Mouse (Mus musculus) neural tube, embryonic 12.5 days (tissue): ENCODE results near the gene Higd1a. TPM values are rescaled to one million over a fixed set of nuclear protein-coding genes. Genes with fewer than 3 reads are reported as not detected.

Experiments used
- ATAC-seq: fragments of 200-750 bp; cut with Nextera tagmentation; 2 replicates; pipeline ENCODE4 v1.8.0; 2017; ENCODE audit warnings: low read depth, mild to moderate bottlenecking, moderate TSS enrichment, moderate library complexity; ENCODE audit not compliant: low FRiP score
- H3K27ac ChIP-seq: fragments of 300-500 bp; sonication (generic); 2 replicates; pipeline ENCODE4 v1.5.1; 2016
- H3K27me3 ChIP-seq: fragments of 300-500 bp; sonication (generic); replicated peaks from 2 replicates; pipeline ENCODE4 v1.6.1; 2016; ENCODE audit warnings: mild to moderate bottlenecking
- H3K36me3 ChIP-seq: fragments of 300-500 bp; sonication (generic); 2 replicates; pipeline ENCODE4 v1.6.1; 2016; ENCODE audit warnings: mild to moderate bottlenecking
- H3K4me1 ChIP-seq: fragments of 300-500 bp; sonication (generic); 2 replicates; pipeline ENCODE4 v1.6.1; 2016
- H3K4me2 ChIP-seq: fragments of 300-500 bp; sonication (generic); replicated peaks from 2 replicates; pipeline ENCODE4 v1.6.1; 2016; ENCODE audit warnings: mild to moderate bottlenecking
- H3K4me3 ChIP-seq: fragments of 300-500 bp; sonication (generic); 2 replicates; pipeline ENCODE4 v1.5.1; 2016
- H3K9ac ChIP-seq: fragments of 300-500 bp; sonication (generic); 2 replicates; pipeline ENCODE4 v1.6.1; 2016; ENCODE audit warnings: mild to moderate bottlenecking
- H3K9me3 ChIP-seq: fragments of 300-500 bp; sonication (generic); 2 replicates; pipeline ENCODE4 v1.6.1; 2016; ENCODE audit warnings: mild to moderate bottlenecking
- WGBS: fragments of 180-500 bp; shearing (Covaris S2); methylation state at CpG from one replicate; pipeline ENCODE4 v1.1.7; 2016; 5-methylcytosine and 5-hydroxymethylcytosine counted together
- polyA plus RNA-seq: library from polyadenylated mRNA; unstranded; fragments of >200 nt; fragmentation: Nextera tagmentation; extraction: Ambion mirVana; gene quantifications from 2 replicates; pipeline ENCODE4 v1.2.1, GENCODE M21; 2016

The Higd1a gene
- polyA plus RNA-seq, 1 experiment from 2014 or later = 134 TPM

DNA sequence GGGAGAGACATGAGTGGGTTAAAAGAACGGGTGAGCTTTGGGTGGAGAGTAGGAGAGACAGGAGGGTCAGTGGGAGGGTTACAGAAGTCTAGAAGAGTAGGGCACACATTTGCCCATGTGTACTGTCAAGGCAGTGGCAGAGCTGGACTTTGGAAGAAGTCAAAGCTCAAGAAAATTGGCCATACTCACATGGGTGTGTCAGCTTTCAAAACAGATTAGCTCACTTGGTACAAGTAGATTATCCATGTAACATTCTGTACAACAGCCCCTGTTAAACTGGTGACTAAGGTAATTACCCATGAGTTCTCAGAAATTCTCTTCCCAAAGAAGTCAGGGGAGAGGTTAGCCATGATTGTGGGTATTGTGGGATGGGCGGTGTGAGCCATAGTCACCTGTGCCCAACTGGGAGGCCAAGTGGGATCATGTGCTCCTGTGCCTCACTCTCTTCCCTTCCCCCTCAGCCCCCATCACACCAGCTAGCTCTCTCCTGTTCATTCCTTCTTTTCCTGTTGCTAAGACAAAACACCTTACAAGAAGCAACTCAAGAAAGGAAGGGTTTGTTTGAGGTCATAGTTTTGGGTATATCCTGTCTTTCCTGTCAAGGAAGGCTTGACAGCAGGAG, 14.0 kb upstream of the Higd1a start:
- Histone ChIP-seq H3K9ac (no peak overlapping the region), H3K9me3 (no peaks in the 10 kb centered on the region), H3K4me2 (no peak overlapping the region), H3K4me3 (no peak overlapping the region), H3K4me1 (no peaks in the 10 kb centered on the region), H3K27ac (no peak overlapping the region), H3K27me3 (0 out of 2 replicates have a peak, but pooled peaks cover 3% of the 10 kb centered on the region), H3K36me3 (no peaks in the 10 kb centered on the region)
- WGBS = 85% methylated on average over 2 of the region's 2 CpGs
- no peak for ATAC-seq

- WGBS = 9% methylated on average over 4 of the region's 4 CpGs
- H3K4me3 ChIP-seq = no peak overlapping the region
- H3K9me3 ChIP-seq = no peaks in the 10 kb centered on the region
- H3K27me3 ChIP-seq = 0 out of 2 replicates have a peak, but pooled peaks cover 3% of the 10 kb centered on the region
- no peak overlapping the region for H3K4me2 ChIP-seq
- ATAC-seq = no peak
- no peak overlapping the region for H3K27ac ChIP-seq
- H3K9ac ChIP-seq = no peak overlapping the region
- peaks cover 4% of the 10 kb centered on the region; the same call in 1 of the 2 replicates for H3K4me1 ChIP-seq
- no peaks in the 10 kb centered on the region for H3K36me3 ChIP-seq
Observed at GRCm38 (mm10) chr9:121869973-121870515, 11.9 kb upstream of the Higd1a start.

DNA sequence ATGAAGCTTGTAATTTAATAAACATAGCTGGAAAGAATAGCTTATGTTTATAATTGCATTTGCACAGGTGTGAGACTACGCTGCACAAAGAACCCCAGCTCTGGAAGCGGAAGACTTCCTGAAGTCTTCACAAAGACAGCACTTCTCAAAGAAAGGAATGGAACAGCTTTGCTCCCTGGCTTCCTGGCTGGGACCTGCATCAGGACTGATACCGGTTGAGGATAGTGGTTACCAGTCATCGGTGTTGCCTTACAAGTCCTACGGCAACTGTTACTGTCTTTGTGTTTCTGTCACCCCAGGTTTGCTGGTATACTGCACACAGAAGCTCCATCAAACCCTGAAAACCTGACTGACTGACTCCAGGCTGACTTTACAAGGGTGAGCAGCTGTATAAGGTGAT, 11.3 kb upstream of the Higd1a start:
- Histone ChIP-seq H3K27me3 (0 out of 2 replicates have a peak, but pooled peaks cover 3% of the 10 kb centered on the region), H3K4me3 (no peak overlapping the region), H3K4me2 (no peak overlapping the region), H3K4me1 (peaks cover 4% of the 10 kb centered on the region; the same call in 1 of the 2 replicates), H3K9ac (no peak overlapping the region), H3K36me3 (no peaks in the 10 kb centered on the region), H3K9me3 (no peaks in the 10 kb centered on the region), H3K27ac (no peak overlapping the region)
- no peak for ATAC-seq
- WGBS = 81% methylated on average over 5 of the region's 5 CpGs

DNA sequence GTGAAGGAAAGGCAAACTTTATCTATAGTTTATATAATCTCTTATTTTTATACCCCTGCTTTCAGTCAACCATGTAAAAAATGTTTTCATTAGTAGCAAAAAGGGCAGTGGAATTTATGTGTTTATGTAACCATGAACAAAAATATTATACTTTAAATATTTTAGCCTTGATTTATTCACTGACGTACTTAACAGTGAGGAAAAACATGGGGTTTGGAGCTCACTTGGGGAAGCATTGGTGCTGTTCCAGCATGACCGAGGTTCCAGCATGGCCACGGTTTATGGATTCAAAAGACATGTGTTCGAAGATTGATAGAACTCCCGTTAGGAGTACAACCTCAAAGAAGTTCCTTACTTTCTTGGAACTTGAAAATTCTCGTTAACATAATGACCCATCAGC, 10.1 kb upstream of the Higd1a start:
- WGBS = 85% methylated on average over 6 of the region's 6 CpGs
- Histone ChIP-seq H3K27me3 (0 out of 2 replicates have a peak, but pooled peaks cover 3% of the 10 kb centered on the region), H3K4me3 (no peak overlapping the region), H3K9me3 (no peaks in the 10 kb centered on the region), H3K36me3 (no peaks in the 10 kb centered on the region), H3K4me2 (no peak overlapping the region), H3K27ac (no peak overlapping the region), H3K4me1 (peaks cover 4% of the 10 kb centered on the region; the same call in 1 of the 2 replicates), H3K9ac (no peak overlapping the region)
- no peak for ATAC-seq

GRCm38 (mm10) chr9:121867632-121868031, 9.5 kb upstream of the Higd1a start:
- Histone ChIP-seq H3K27ac (no peak overlapping the region), H3K36me3 (no peaks in the 10 kb centered on the region), H3K27me3 (0 out of 2 replicates have a peak, but pooled peaks cover 3% of the 10 kb centered on the region), H3K9me3 (no peaks in the 10 kb centered on the region), H3K4me3 (no peak overlapping the region), H3K4me1 (peaks cover 4% of the 10 kb centered on the region; the same call in 1 of the 2 replicates), H3K4me2 (no peak overlapping the region), H3K9ac (no peak overlapping the region)
- WGBS = 92% methylated on average over 6 of the region's 6 CpGs
- ATAC-seq = no peak

DNA sequence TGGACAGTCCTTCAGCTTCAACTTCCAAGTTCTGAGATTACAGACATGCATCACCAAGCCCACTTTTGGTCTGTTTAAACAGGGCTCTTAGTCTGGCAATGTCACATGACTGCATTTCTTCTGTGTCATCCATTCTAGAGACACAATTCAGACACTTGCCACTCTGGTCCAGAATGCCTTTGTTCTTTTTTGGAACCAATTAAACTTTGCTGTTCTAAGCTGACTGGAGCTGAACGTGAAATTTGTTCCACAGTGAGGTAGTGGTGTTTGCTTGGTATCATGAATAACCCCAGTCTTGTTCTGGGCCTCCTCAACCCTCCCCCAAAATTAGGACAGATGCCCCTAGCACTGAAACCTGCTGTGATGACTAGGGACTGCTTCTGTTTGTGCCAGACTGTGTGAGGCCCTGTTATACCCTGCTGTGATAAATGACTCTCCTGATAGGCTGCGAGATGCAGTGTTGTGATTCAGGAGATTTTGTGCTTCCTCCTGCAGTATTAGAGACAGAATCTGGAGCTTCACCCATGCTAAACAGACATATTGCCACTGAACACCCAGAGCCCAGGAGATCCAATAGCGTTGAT, 7.4 kb upstream of the Higd1a start:
- WGBS = 33% methylated on average over 3 of the region's 3 CpGs
- H3K9ac ChIP-seq = no peak overlapping the region
- no peaks in the 10 kb centered on the region for H3K9me3 ChIP-seq
- no peak overlapping the region for H3K27ac ChIP-seq
- H3K36me3 ChIP-seq = no peaks in the 10 kb centered on the region
- H3K4me1 ChIP-seq = peaks cover 4% of the 10 kb centered on the region; the same call in 1 of the 2 replicates
- H3K27me3 ChIP-seq = no peaks in the 10 kb centered on the region
- no peak overlapping the region for H3K4me2 ChIP-seq
- ATAC-seq = peak; percentile 17; the same call in 1 of the 2 replicates
- H3K4me3 ChIP-seq = no peak overlapping the region

- Histone ChIP-seq H3K4me1 (peaks cover 4% of the 10 kb centered on the region; the same call in 1 of the 2 replicates), H3K36me3 (no peaks in the 10 kb centered on the region), H3K9me3 (no peaks in the 10 kb centered on the region), H3K9ac (no peak overlapping the region), H3K4me2 (no peak overlapping the region), H3K4me3 (no peak overlapping the region), H3K27me3 (no peaks in the 10 kb centered on the region), H3K27ac (no peak overlapping the region)
- WGBS = 68% methylated on average over 4 of the region's 4 CpGs
- no peak for ATAC-seq
Observed at GRCm38 (mm10) chr9:121864837-121865236, 6.7 kb upstream of the Higd1a start.

- H3K9ac ChIP-seq = no peak overlapping the region
- no peaks in the 10 kb centered on the region for H3K36me3 ChIP-seq
- H3K9me3 ChIP-seq = no peaks in the 10 kb centered on the region
- no peaks in the 10 kb centered on the region for H3K27me3 ChIP-seq
- peaks cover 12% of the 10 kb centered on the region for H3K4me1 ChIP-seq
- WGBS = 86% methylated on average over 2 of the region's 2 CpGs
- H3K4me2 ChIP-seq = no peak overlapping the region
- no peak overlapping the region for H3K27ac ChIP-seq
- no peak overlapping the region for H3K4me3 ChIP-seq
- ATAC-seq = no peak
Observed at GRCm38 (mm10) chr9:121860921-121861320, 2.8 kb upstream of the Higd1a start.

DNA sequence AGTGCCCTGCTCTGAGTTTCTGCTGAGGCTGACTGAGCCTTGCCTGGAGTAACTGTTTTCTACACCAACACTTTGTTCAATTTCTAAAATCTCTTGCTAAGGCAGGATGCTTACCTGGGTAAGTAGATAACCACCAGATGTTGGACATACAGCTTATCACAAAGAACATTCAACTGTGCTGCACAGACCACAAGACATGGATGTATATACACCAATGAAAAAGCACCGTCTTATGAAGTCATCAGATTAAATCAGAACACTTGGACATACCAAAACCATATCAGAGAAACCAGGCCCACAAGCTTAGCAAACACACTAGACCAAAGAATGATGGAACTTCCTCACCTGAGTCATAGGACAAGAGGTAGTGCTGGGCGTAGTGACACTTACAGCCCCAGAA, 1.2 kb upstream of the Higd1a start:
- no peak overlapping the region for H3K9ac ChIP-seq
- H3K27me3 ChIP-seq = no peaks in the 10 kb centered on the region
- no peak overlapping the region for H3K4me2 ChIP-seq
- peaks cover 8% of the 10 kb centered on the region for H3K4me1 ChIP-seq
- H3K36me3 ChIP-seq = no peaks in the 10 kb centered on the region
- no peak for ATAC-seq
- H3K4me3 ChIP-seq = no peak overlapping the region
- 99% methylated on average over 2 of the region's 2 CpGs for WGBS
- no peak overlapping the region for H3K27ac ChIP-seq
- no peaks in the 10 kb centered on the region for H3K9me3 ChIP-seq

GRCm38 (mm10) chr9:121857474-121858152, 549 bp downstream of the Higd1a start:
- Histone ChIP-seq H3K27me3 (no peaks in the 10 kb centered on the region), H3K4me1 (peaks cover 8% of the 10 kb centered on the region), H3K9me3 (no peaks in the 10 kb centered on the region), H3K9ac (peak overlapping the region; percentile 88), H3K36me3 (no peaks in the 10 kb centered on the region), H3K4me3 (peak overlapping the region; percentile 77), H3K27ac (peak overlapping the region; percentile 87), H3K4me2 (peak overlapping the region; percentile 94)
- peak; percentile 98 for ATAC-seq
- WGBS = under 1% methylated on average over 70 of the region's 70 CpGs

- ATAC-seq = peak; percentile 23
- Histone ChIP-seq H3K36me3 (peaks cover 3% of the 10 kb centered on the region; the same call in 1 of the 2 replicates), H3K9ac (peak overlapping the region; percentile 88), H3K4me3 (peak overlapping the region; percentile 77), H3K4me1 (peaks cover 8% of the 10 kb centered on the region), H3K4me2 (peak overlapping the region; percentile 94), H3K27me3 (no peaks in the 10 kb centered on the region), H3K27ac (peak overlapping the region; percentile 87), H3K9me3 (no peaks in the 10 kb centered on the region)
- WGBS = 2% methylated on average over 39 of the region's 39 CpGs
Observed at GRCm38 (mm10) chr9:121856649-121857416, 1.3 kb downstream of the Higd1a start.
